Mouse (Mus musculus) layer of hippocampus, postnatal 25 days (tissue): Measurements from ENCODE around the gene Slc22a21. TPM values are rescaled to one million over a fixed set of nuclear protein-coding genes. Genes with fewer than 3 reads are reported as not detected.

Experiments used
- DNase-seq, 2 experiments: peaks; one replicate each; pipeline ENCODE4 v3.0.0; 2022; ENCODE audit warnings: mixed read lengths in 2 of 2, low spot score in 1 of 2; ENCODE audit errors: extremely low spot score in 1 of 2
- total RNA-seq, 2 experiments: library from RNA; stranded (reverse); gene quantifications; 2 replicates each; pipeline ENCODE4 v1.2.3; 2021

The Slc22a21 gene
- total RNA-seq, 2 experiments from 2014 or later = 1.4 to 1.8 TPM

DNA sequence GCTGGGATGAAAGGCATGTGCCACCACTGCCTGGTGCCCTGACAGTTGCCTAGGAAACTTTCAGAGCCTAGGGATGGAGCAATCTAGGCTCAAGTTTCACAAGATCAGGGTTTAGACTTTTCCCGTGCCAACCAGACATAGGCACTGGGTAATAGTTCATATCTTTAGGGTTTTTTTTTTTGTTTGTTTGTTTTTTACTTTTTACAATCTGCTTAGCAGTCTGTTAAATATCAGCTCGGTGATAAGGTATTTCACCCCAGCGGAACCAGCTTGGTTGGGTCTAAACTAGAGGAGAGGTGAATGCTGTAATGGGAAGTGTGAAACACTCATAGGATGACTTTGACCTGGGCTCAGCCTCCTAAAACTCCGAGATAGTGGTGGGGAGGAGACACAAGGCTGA lies 69.1 kb downstream of the Slc22a21 start:
- DNase-seq = no peak

DNA sequence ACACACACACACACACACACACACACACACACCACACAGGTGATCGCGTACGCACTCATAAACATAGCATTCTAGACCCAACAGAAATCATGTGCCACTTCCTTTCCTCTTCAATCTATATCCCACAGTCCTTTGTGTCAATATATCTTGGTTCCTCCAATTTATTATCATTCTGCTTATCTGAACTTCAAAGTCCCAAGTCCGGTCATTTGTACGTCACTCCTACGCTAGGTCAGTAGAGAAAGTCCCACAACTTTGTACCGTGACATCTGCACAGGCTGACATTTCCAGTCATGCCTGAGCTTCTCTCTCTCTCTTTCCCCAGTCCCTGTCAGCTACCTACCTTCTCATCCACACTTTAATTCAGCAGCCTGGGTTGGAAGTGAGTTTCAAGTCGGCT lies 71.4 kb downstream of the Slc22a21 start:
- DNase-seq = no peak

DNA sequence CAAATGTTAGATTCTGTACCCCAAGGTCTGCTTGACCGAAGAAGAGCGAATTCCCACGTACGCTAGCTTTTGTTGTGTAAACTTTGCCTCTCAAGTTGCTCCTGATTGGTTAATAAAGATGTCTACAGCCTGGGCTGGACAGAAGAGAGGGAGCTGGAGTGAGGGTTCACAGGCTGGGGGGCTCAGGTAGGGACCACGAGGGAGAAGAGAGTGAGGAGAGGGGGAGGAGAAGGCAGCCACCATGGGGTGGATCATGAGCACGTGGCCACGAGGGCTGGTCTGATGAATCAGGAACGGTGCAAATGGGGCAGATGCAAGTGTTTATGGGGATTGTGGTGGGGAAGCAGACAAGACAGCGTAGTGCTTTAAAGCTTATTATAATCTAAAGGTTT lies 75.6 kb downstream of the Slc22a21 start:
- no peak for DNase-seq

DNA sequence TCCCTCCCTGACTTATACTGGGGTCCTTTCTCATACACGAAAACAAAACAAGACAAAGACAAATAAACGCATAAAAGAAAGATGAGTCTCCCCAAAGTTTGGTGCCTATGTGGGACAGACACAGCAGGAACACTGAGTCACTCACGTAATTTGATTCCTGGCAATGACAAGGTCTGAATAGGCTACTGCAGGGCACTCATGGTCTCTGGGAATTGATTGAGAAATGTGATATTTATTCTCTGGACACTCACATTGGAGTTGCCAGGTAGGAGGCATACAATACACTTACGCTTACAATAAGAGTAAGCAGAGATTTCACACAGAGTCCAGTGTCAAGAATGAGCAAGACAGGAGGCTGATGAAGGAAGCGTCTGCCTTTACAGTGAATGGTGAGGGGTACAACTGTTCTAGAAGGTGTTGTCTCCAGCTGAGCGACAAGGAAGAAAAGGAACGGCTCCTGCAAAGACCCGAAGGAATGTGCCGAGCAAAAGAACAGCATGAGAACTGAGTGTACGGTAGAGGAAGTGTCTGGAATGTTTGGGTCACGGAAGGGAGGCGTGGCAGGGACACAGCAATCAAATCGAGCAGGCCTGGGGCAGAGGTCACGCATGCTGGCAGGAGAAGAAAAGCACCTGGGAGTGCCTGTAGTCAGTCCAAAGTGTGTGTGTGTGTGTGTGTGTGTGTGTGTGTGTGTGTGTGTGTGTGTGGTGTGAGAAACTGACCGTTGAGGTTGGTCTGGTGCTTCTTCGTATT lies 76.2 kb downstream of the Slc22a21 start:
- DNase-seq = no peak

DNA sequence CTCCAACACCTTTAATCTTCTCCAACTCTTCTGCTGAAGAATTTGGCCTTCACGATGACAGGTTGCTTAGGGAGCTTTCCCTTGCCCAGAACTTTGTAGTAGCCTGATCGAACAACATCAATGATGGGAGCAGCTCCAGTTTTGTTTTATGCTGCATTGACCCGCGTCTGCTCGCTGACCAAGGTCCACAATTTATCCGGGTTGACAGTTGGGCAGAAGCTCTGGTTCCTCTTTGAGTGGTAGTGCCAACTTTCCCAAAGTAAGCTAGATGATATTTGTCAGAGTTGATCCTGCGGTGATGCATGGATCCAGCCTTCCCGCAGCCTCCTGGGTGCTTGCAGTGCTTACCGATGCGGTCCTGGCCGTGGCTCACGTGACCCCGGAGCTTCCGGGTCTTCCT lies 77.4 kb downstream of the Slc22a21 start:
- DNase-seq = no peak

DNA sequence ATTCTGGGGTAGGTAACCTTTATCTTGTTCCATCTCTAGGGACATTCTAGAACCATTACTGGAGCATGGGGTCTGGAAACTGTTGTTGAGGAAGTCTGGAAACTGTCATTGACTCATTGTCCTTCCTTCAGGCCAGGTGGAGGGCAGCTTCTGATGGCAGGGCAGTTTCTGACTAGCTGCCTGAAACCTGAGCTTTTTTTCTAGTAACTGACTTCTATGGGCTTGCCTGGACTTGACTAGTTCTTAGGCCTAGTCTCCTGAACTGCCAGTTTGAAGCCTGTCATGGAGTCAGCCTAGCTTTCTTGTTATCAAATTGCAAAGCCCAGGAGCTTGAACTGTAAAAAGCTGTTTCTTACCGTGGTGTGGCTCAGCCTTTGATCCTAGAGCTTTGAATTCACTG lies 79.1 kb downstream of the Slc22a21 start:
- DNase-seq = no peak

DNA sequence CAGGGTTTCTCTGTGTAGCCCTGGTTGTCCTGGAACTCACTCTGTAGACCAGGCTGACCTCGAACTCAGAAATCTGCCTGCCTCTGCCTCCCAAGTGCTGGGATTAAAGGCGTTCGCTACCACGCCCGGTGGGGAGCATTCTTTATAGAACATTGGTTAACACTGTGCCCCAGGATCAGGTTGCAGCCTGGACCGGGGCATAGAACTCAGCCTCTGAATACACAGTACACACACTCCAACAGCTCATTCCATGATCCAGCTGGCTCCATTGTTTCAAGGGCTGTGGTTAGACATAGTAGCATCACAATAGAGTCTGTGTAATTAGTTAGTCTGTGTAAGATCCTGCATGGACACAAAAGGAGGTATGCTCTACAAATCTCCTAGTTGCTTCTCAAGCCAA lies 80.2 kb downstream of the Slc22a21 start:
- no peak for DNase-seq

Other genes starting within 250 kb of the Slc22a21 start
- 1 to 10 TPM; 7.6 to 7.7 TPM for gene Irf1, start 210.3 kb downstream of the Slc22a21 start, total RNA-seq
- gene Gm17334, start 207.1 kb downstream of the Slc22a21 start, total RNA-seq = 1 to 10 TPM; 1.0 to 1.8 TPM
- 1 to 10 TPM; 4.3 to 9.1 TPM for gene Gm12216, start 121.1 kb downstream of the Slc22a21 start, total RNA-seq
- 10 to 100 TPM in 1 of 2 experiments, 1 to 10 TPM in 1; 9.9 to 14.4 TPM for gene Slc22a5, start 88.7 kb downstream of the Slc22a21 start, total RNA-seq
- 1 to 10 TPM; 4.8 to 7.2 TPM for gene Slc22a4, start 47.8 kb upstream of the Slc22a21 start, total RNA-seq
- gene Pdlim4, start 88.7 kb upstream of the Slc22a21 start, total RNA-seq = 10 to 100 TPM; 15.7 TPM
- 10 to 100 TPM; 15.2 to 22.4 TPM for gene P4ha2, start 119.8 kb upstream of the Slc22a21 start, total RNA-seq